Mouse (Mus musculus): ENCODE measurements around the gene Kctd3. TPM values are rescaled to one million over a fixed set of nuclear protein-coding genes. Genes with fewer than 3 reads are reported as not detected.
A peak's percentile ranks its signal among the peaks of the same experiment; 100 is the strongest.

Gene Kctd3
- polyA plus RNA-seq, 1 experiment from 2014 or later, result 19.3 TPM

DNA sequence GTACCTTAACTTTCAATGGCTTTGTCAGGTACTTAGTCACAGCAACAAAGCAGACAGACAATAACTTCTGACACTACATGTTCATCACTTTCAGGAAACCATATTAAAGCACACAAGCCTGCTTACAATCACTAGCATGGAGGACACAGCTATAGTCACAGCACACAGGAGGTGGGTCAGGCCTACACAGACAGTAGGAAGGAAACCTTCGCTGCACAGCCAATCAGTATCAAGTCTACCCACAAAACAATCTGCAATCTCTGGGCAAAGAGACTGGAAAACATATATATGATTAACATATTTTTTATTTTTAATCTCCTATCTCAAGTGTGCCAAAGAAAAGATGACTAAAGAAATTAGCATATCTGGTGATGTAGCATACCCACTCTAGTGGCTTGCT lies 2.9 kb downstream of the Kctd3 start:
- H3K4me3 ChIP-seq (ENCODE audit: low read depth, low read length), result no peak overlapping the region
- ATAC-seq (no peak), DNase-seq (ENCODE audit: low spot score) (no peak)
- no peak overlapping the region for H3K27ac ChIP-seq (ENCODE audit: low read length)
- H3K9ac ChIP-seq (replicated peaks; ENCODE audit: low read depth), result no peak overlapping the region
- H3K27me3 ChIP-seq (replicated peaks; ENCODE audit: insufficient read depth, low read length), result no peaks in the 10 kb centered on the region
- H3K9me3 ChIP-seq (ENCODE audit: low read length), result no peaks in the 10 kb centered on the region
- no peak overlapping the region for H3K4me2 ChIP-seq (replicated peaks; ENCODE audit: low read depth, low read length)
- TF ChIP-seq CTCF (IDR thresholded peaks at IDR 0.05) (no peak), EP300 (IDR thresholded peaks at IDR 0.05) (no peak)
- peaks cover 15% of the 10 kb centered on the region; the same call in 1 of the 2 replicates for H3K4me1 ChIP-seq (ENCODE audit: insufficient read depth, low read depth, low read length)
- 100% methylated on average over 1 of the region's 1 CpGs for WGBS
- no peaks in the 10 kb centered on the region for H3K36me3 ChIP-seq (ENCODE audit: insufficient read depth, low read length)

GRCm38 (mm10) chr1:189001815-189002214 lies 5.8 kb downstream of the Kctd3 start:
- Histone ChIP-seq H3K36me3 (ENCODE audit: insufficient read depth, low read length) (peaks cover 4% of the 10 kb centered on the region; the same call in 1 of the 2 replicates), H3K9ac (replicated peaks; ENCODE audit: low read depth) (no peak overlapping the region), H3K27ac (ENCODE audit: low read length) (no peak overlapping the region), H3K27me3 (replicated peaks; ENCODE audit: insufficient read depth, low read length) (no peaks in the 10 kb centered on the region), H3K4me3 (ENCODE audit: low read depth, low read length) (no peak overlapping the region), H3K4me1 (ENCODE audit: insufficient read depth, low read depth, low read length) (peaks cover 13% of the 10 kb centered on the region; the same call in 1 of the 2 replicates), H3K4me2 (replicated peaks; ENCODE audit: low read depth, low read length) (no peak overlapping the region), H3K9me3 (ENCODE audit: low read length) (no peaks in the 10 kb centered on the region)
- ATAC-seq (no peak), DNase-seq (ENCODE audit: low spot score) (no peak)
- 86% methylated on average over 12 of the region's 12 CpGs for WGBS
- TF ChIP-seq CTCF (IDR thresholded peaks at IDR 0.05), result no peak

GRCm38 (mm10) chr1:188999981-189000380 lies 7.7 kb downstream of the Kctd3 start:
- Histone ChIP-seq H3K4me2 (replicated peaks; ENCODE audit: low read depth, low read length) (no peak overlapping the region), H3K36me3 (ENCODE audit: insufficient read depth, low read length) (peaks cover 5% of the 10 kb centered on the region; the same call in 1 of the 2 replicates), H3K9me3 (ENCODE audit: low read length) (no peaks in the 10 kb centered on the region), H3K4me1 (ENCODE audit: insufficient read depth, low read depth, low read length) (no peaks in the 10 kb centered on the region), H3K9ac (replicated peaks; ENCODE audit: low read depth) (no peak overlapping the region), H3K4me3 (ENCODE audit: low read depth, low read length) (no peak overlapping the region), H3K27me3 (replicated peaks; ENCODE audit: insufficient read depth, low read length) (no peaks in the 10 kb centered on the region), H3K27ac (ENCODE audit: low read length) (no peak overlapping the region)
- ATAC-seq (no peak), DNase-seq (ENCODE audit: low spot score) (no peak)
- TF ChIP-seq CTCF (IDR thresholded peaks at IDR 0.05), result no peak
- no peak for TF ChIP-seq EP300 (IDR thresholded peaks at IDR 0.05)
- 85% methylated on average over 10 of the region's 10 CpGs for WGBS

GRCm38 (mm10) chr1:188997921-188998320 lies 9.7 kb downstream of the Kctd3 start:
- no peak for ATAC-seq
- 80% methylated on average over 3 of the region's 3 CpGs for WGBS
- no peaks in the 10 kb centered on the region for H3K27me3 ChIP-seq (replicated peaks; ENCODE audit: insufficient read depth, low read length)
- H3K4me2 ChIP-seq (replicated peaks; ENCODE audit: low read depth, low read length), result no peak overlapping the region
- H3K9ac ChIP-seq (replicated peaks; ENCODE audit: low read depth), result no peak overlapping the region
- peaks cover 5% of the 10 kb centered on the region; the same call in 1 of the 2 replicates for H3K36me3 ChIP-seq (ENCODE audit: insufficient read depth, low read length)
- H3K4me1 ChIP-seq (ENCODE audit: insufficient read depth, low read depth, low read length), result no peaks in the 10 kb centered on the region
- H3K4me3 ChIP-seq (ENCODE audit: low read depth, low read length), result no peak overlapping the region
- H3K27ac ChIP-seq (ENCODE audit: low read length), result no peak overlapping the region
- no peak for DNase-seq (ENCODE audit: low spot score)
- no peaks in the 10 kb centered on the region for H3K9me3 ChIP-seq (ENCODE audit: low read length)
- no peak for TF ChIP-seq EP300 (IDR thresholded peaks at IDR 0.05)
- TF ChIP-seq CTCF (IDR thresholded peaks at IDR 0.05), result no peak

DNA sequence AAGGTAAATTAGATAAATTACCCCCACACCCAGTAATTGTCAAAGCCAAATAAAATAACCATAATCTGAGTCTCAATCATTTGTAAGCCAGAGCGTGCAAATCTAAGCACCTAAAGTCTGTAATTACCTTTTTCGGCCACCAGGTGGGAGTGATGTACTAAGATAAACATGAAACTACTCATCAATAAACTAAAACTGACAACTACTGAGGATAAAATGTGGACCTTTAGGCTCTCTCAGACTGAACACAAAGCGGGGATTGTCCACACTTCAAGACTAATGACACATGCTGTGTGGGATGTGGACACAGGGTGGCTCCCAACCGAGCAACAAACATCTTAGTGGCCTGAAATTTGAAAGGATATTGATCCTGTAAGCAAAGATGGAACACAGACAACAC lies 14.4 kb downstream of the Kctd3 start:
- Histone ChIP-seq H3K9ac (replicated peaks; ENCODE audit: low read depth) (no peak overlapping the region), H3K4me2 (replicated peaks; ENCODE audit: low read depth, low read length) (no peak overlapping the region), H3K9me3 (ENCODE audit: low read length) (no peaks in the 10 kb centered on the region), H3K4me3 (ENCODE audit: low read depth, low read length) (no peak overlapping the region), H3K4me1 (ENCODE audit: insufficient read depth, low read depth, low read length) (no peaks in the 10 kb centered on the region), H3K27me3 (replicated peaks; ENCODE audit: insufficient read depth, low read length) (no peaks in the 10 kb centered on the region), H3K36me3 (ENCODE audit: insufficient read depth, low read length) (peaks cover 15% of the 10 kb centered on the region), H3K27ac (ENCODE audit: low read length) (no peak overlapping the region)
- 43% methylated on average over 4 of the region's 4 CpGs for WGBS
- DNase-seq (ENCODE audit: low spot score) (peak; percentile 56), ATAC-seq (no peak)
- TF ChIP-seq EP300 (IDR thresholded peaks at IDR 0.05) (no peak), CTCF (IDR thresholded peaks at IDR 0.05) (peak; percentile 78)

DNA sequence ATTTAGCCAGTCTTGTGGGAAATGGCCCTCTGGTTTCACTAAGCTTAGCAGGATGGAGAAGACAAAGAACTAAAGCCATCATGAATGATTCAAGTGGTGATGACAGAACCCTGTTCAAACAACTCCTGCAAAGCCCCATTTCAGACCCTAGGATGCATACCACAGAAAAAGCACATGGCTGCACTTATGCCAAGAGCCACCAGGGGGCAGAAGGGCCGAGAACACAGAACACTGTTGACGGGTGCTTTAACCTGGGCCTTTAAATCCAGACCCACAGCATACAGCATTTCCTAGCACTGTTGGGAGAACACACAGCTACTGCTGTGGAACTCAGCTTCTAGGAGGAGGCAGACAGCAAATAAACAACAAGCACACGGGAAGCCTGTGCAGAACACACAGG lies 27.6 kb downstream of the Kctd3 start:
- Histone ChIP-seq H3K4me3 (ENCODE audit: low read depth, low read length) (no peak overlapping the region), H3K4me1 (ENCODE audit: insufficient read depth, low read depth, low read length) (no peaks in the 10 kb centered on the region), H3K27me3 (replicated peaks; ENCODE audit: insufficient read depth, low read length) (no peaks in the 10 kb centered on the region), H3K9me3 (ENCODE audit: low read length) (no peaks in the 10 kb centered on the region), H3K27ac (ENCODE audit: low read length) (no peak overlapping the region), H3K36me3 (ENCODE audit: insufficient read depth, low read length) (peaks cover 38% of the 10 kb centered on the region), H3K4me2 (replicated peaks; ENCODE audit: low read depth, low read length) (no peak overlapping the region), H3K9ac (replicated peaks; ENCODE audit: low read depth) (no peak overlapping the region)
- WGBS, result 27% methylated on average over 3 of the region's 3 CpGs
- TF ChIP-seq CTCF (IDR thresholded peaks at IDR 0.05) (peak; percentile 82), EP300 (IDR thresholded peaks at IDR 0.05) (no peak)
- peak; percentile 56 for DNase-seq (ENCODE audit: low spot score)
- ATAC-seq, result peak; percentile 49

DNA sequence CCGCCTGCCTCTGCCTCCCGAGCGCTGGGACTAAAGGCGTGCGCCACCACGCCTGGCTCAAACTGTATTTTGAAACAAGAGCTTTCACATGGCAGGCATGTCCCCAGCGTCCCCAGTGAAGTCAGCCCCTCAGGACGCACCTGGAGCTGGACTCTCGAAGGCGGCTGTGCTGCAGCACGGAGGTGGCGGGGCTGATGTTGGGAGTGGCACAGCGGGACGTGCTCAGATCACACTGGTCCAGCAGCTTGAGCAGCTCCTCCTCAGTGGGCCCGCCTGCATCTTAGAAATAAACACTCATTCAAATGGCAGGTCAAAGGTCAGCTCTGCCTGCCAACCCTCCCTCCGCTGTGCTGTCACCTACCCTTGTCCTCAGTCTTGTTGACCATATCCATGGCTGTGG lies 33.7 kb downstream of the Kctd3 start:
- WGBS, result 83% methylated on average over 16 of the region's 16 CpGs
- no peak overlapping the region for H3K4me2 ChIP-seq (replicated peaks; ENCODE audit: low read depth, low read length)
- H3K27ac ChIP-seq (ENCODE audit: low read length), result no peak overlapping the region
- H3K36me3 ChIP-seq (ENCODE audit: insufficient read depth, low read length), result peaks cover 33% of the 10 kb centered on the region; the same call in 1 of the 2 replicates
- no peak overlapping the region for H3K9ac ChIP-seq (replicated peaks; ENCODE audit: low read depth)
- no peaks in the 10 kb centered on the region for H3K9me3 ChIP-seq (ENCODE audit: low read length)
- TF ChIP-seq EP300 (IDR thresholded peaks at IDR 0.05) (no peak), CTCF (IDR thresholded peaks at IDR 0.05) (no peak)
- no peak overlapping the region for H3K4me3 ChIP-seq (ENCODE audit: low read depth, low read length)
- no peaks in the 10 kb centered on the region for H3K4me1 ChIP-seq (ENCODE audit: insufficient read depth, low read depth, low read length)
- DNase-seq (ENCODE audit: low spot score), result no peak
- no peaks in the 10 kb centered on the region for H3K27me3 ChIP-seq (replicated peaks; ENCODE audit: insufficient read depth, low read length)
- no peak for ATAC-seq

Data from lung, postnatal 0 days (tissue).